Comparison of ENCODE assay signal across 30 mouse cellular contexts in the genomic region with DNA sequence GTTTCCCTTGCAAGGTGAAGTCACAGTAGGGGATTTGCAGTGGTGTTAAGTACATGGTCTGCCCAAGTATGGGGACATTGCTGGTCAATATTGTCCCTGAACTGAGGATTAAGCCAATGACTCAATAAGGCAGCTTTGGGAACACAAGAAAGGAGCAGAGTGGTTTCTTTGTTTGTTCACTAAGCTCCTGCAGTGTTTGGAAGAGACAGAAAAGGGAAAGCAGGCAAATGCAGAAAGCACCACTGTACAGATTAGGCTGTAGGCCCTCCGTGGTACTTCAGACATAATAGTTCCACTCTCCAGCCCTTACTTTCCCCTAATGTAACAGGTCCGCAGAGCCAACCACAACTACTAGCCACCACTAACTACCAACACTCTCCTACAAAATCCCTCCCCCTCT.
DNase-seq lines count a peak whose midpoint lies in the region; ATAC-seq and TF ChIP-seq lines count a peak whose summit lies in the region.
"Had no signal": no experiment of that assay in that cellular context is flagged by ENCODE, and none has a peak within 500 bp of the region (broad histone marks: within the 10 kb centered on the region; RNA-seq: fewer than 3 reads in every experiment).

No protein-coding gene starts in this region.

- H3K4me3 ChIP-seq in forebrain, embryonic 14.5 days (ENCODE audit: low read depth, low read length) = no peak overlapping the region
- H3K4me3 ChIP-seq in forebrain, embryonic 15.5 days = no peak overlapping the region
- H3K4me3 ChIP-seq in midbrain, embryonic 10.5 days = no peak overlapping the region
- no peak overlapping the region for H3K4me3 ChIP-seq in midbrain, postnatal 0 days (ENCODE audit: low read depth, low read length)
- no peak overlapping the region for H3K4me3 ChIP-seq in midbrain, embryonic 16.5 days (ENCODE audit: low read depth, low read length)
- H3K4me3 ChIP-seq in thymus, adult 2 months (ENCODE audit: control insufficient read depth, insufficient read depth, low read length) = no peak overlapping the region
- H3K4me3 ChIP-seq: heart, adult 2 months; heart, embryonic 13.5 days; hindbrain, embryonic 10.5 days; kidney, embryonic 15.5 days; layer of hippocampus, adult 2 months; limb, embryonic 10.5 days; limb, embryonic 15.5 days; liver, embryonic 13.5 days; megakaryocyte, embryonic 14.5 days; neural tube, embryonic 15.5 days had no signal

- TF ChIP-seq POLR2A in thymus, adult 2 months (IDR thresholded peaks at IDR 0.05; ENCODE audit: control insufficient read depth, extremely low read depth, insufficient read depth, low read length, poor library complexity) = no peak

- H3K27ac ChIP-seq in forebrain, embryonic 14.5 days (ENCODE audit: low read depth, low read length) = no peak overlapping the region
- H3K27ac ChIP-seq in forebrain, embryonic 15.5 days (replicated peaks) = no peak overlapping the region
- peak overlapping the region; percentile 61 for H3K27ac ChIP-seq in midbrain, embryonic 10.5 days (replicated peaks)
- no peak overlapping the region for H3K27ac ChIP-seq in midbrain, postnatal 0 days (ENCODE audit: low read depth, low read length)
- H3K27ac ChIP-seq in midbrain, embryonic 16.5 days (ENCODE audit: low read length) = no peak overlapping the region
- H3K27ac ChIP-seq in thymus, adult 2 months (ENCODE audit: control insufficient read depth, insufficient read depth, low read length) = no peak overlapping the region
- H3K27ac ChIP-seq: heart, adult 2 months; hindbrain, embryonic 10.5 days; kidney, embryonic 15.5 days; layer of hippocampus, adult 2 months; limb, embryonic 10.5 days; limb, embryonic 15.5 days; liver, embryonic 13.5 days; neural tube, embryonic 15.5 days had no signal

- H3K27me3 ChIP-seq in forebrain, embryonic 14.5 days (replicated peaks; ENCODE audit: control insufficient read depth, insufficient read depth, low read length) = 0 out of 2 replicates have a peak, but pooled peaks cover 4% of the 10 kb centered on the region
- no peaks in the 10 kb centered on the region; the same call in 1 of the 2 replicates for H3K27me3 ChIP-seq in forebrain, embryonic 15.5 days
- H3K27me3 ChIP-seq in midbrain, embryonic 10.5 days (ENCODE audit: low read depth, poor library complexity, severe bottlenecking) = peaks cover 36% of the 10 kb centered on the region
- H3K27me3 ChIP-seq in midbrain, postnatal 0 days (ENCODE audit: insufficient read depth, low read length) = no peaks in the 10 kb centered on the region
- no peaks in the 10 kb centered on the region for H3K27me3 ChIP-seq in midbrain, embryonic 16.5 days (ENCODE audit: control insufficient read depth, insufficient read depth, low read depth, low read length)
- no peaks in the 10 kb centered on the region for H3K27me3 ChIP-seq in thymus, adult 2 months (ENCODE audit: control insufficient read depth, insufficient read depth, low read length)
- H3K27me3 ChIP-seq: heart, embryonic 13.5 days; kidney, embryonic 15.5 days; limb, embryonic 15.5 days; liver, embryonic 13.5 days; megakaryocyte, embryonic 14.5 days; neural tube, embryonic 15.5 days; Patski had no signal

- DNase-seq in forebrain, embryonic 14.5 days (ENCODE audit: low spot score) = no peak
- DNase-seq in midbrain, embryonic 10.5 days (ENCODE audit: low spot score) = peak; percentile 16
- no peak for DNase-seq in midbrain, postnatal 0 days (ENCODE audit: low spot score)
- DNase-seq in thymus, adult 2 months = no peak
- no peak for DNase-seq in spleen, adult 12 weeks (ENCODE audit: low spot score)
- no peak for DNase-seq in urinary bladder, postnatal 4 days (ENCODE audit: low spot score in 2 of 2)
- DNase-seq: adrenal gland, postnatal 10 days; cerebellum, adult 11 months; cerebellum, adult 9-10 months; heart, adult 2 months; heart, postnatal 10 days; kidney, postnatal 36 days; liver, embryonic 13.5 days; lung, adult 18-20 months; lung, postnatal 4 days; right cerebral cortex, postnatal 14 days; thymus, postnatal 14 days had no signal

- H3K4me1 ChIP-seq in forebrain, embryonic 14.5 days (ENCODE audit: control insufficient read depth, insufficient read depth, low read length) = peaks cover 13% of the 10 kb centered on the region
- peaks cover 19% of the 10 kb centered on the region for H3K4me1 ChIP-seq in forebrain, embryonic 15.5 days
- peaks cover 31% of the 10 kb centered on the region for H3K4me1 ChIP-seq in midbrain, embryonic 10.5 days
- H3K4me1 ChIP-seq in midbrain, postnatal 0 days (ENCODE audit: insufficient read depth, low read length) = peaks cover 6% of the 10 kb centered on the region
- peaks cover 24% of the 10 kb centered on the region for H3K4me1 ChIP-seq in midbrain, embryonic 16.5 days (ENCODE audit: control insufficient read depth, insufficient read depth, low read length)
- no peaks in the 10 kb centered on the region for H3K4me1 ChIP-seq in thymus, adult 2 months (replicated peaks; ENCODE audit: control insufficient read depth, insufficient read depth, low read length)

- ATAC-seq in forebrain, embryonic 14.5 days = peak; percentile 29; the same call in 1 of the 2 replicates
- no peak for ATAC-seq in forebrain, embryonic 15.5 days (replicated peaks)
- ATAC-seq in midbrain, postnatal 0 days (ENCODE audit: low FRiP score) = no peak
- peak; percentile 43; the same call in 1 of the 2 replicates for ATAC-seq in midbrain, embryonic 16.5 days
- ATAC-seq: intestine, postnatal 0 days; lung, postnatal 0 days; Patski had no signal

- no peaks in the 10 kb centered on the region for H3K9me3 ChIP-seq in forebrain, embryonic 14.5 days (replicated peaks; ENCODE audit: control insufficient read depth, low read length)
- no peaks in the 10 kb centered on the region for H3K9me3 ChIP-seq in forebrain, embryonic 15.5 days
- no peaks in the 10 kb centered on the region for H3K9me3 ChIP-seq in midbrain, embryonic 10.5 days (replicated peaks)
- no peaks in the 10 kb centered on the region for H3K9me3 ChIP-seq in midbrain, postnatal 0 days (ENCODE audit: low read length)
- no peaks in the 10 kb centered on the region for H3K9me3 ChIP-seq in midbrain, embryonic 16.5 days (replicated peaks; ENCODE audit: control insufficient read depth, low read length, poor library complexity, severe bottlenecking)
- H3K9me3 ChIP-seq: heart, embryonic 13.5 days; hindbrain, embryonic 10.5 days; kidney, embryonic 15.5 days; limb, embryonic 10.5 days; limb, embryonic 15.5 days; liver, embryonic 13.5 days; megakaryocyte, embryonic 14.5 days; neural tube, embryonic 15.5 days had no signal

- 18% methylated on average over 2 of the region's 2 CpGs for WGBS in forebrain, embryonic 14.5 days
- WGBS in forebrain, embryonic 15.5 days = 15% methylated on average over 2 of the region's 2 CpGs
- WGBS in midbrain, embryonic 10.5 days = 39% methylated on average over 2 of the region's 2 CpGs
- WGBS in midbrain, postnatal 0 days = 31% methylated on average over 2 of the region's 2 CpGs
- WGBS in midbrain, embryonic 16.5 days = 20% methylated on average over 2 of the region's 2 CpGs
- 93% methylated on average over 2 of the region's 2 CpGs for WGBS in thymus, adult 2 months

- no peak overlapping the region for H3K9ac ChIP-seq in forebrain, embryonic 14.5 days (ENCODE audit: low read length)
- no peak overlapping the region for H3K9ac ChIP-seq in forebrain, embryonic 15.5 days (replicated peaks)
- no peak overlapping the region for H3K9ac ChIP-seq in midbrain, postnatal 0 days (replicated peaks; ENCODE audit: low read length, poor library complexity, severe bottlenecking)
- H3K9ac ChIP-seq in midbrain, embryonic 16.5 days (ENCODE audit: low read depth, low read length) = no peak overlapping the region
- H3K9ac ChIP-seq: heart, embryonic 13.5 days; kidney, embryonic 15.5 days; limb, embryonic 15.5 days; liver, embryonic 13.5 days; neural tube, embryonic 15.5 days had no signal

- TF ChIP-seq CTCF in midbrain, postnatal 0 days (IDR thresholded peaks at IDR 0.05) = no peak
- TF ChIP-seq CTCF in thymus, adult 2 months (IDR thresholded peaks at IDR 0.05; ENCODE audit: borderline replicate concordance, control insufficient read depth, extremely low read depth, insufficient read depth, low read length, poor library complexity) = no peak

- H3K4me2 ChIP-seq in forebrain, embryonic 14.5 days (ENCODE audit: low read length) = no peak overlapping the region
- H3K4me2 ChIP-seq in forebrain, embryonic 15.5 days (replicated peaks) = no peak overlapping the region
- no peak overlapping the region for H3K4me2 ChIP-seq in midbrain, postnatal 0 days (ENCODE audit: low read depth, low read length, poor library complexity, severe bottlenecking)
- no peak overlapping the region for H3K4me2 ChIP-seq in midbrain, embryonic 16.5 days (ENCODE audit: low read length)
- H3K4me2 ChIP-seq: heart, embryonic 13.5 days; kidney, embryonic 15.5 days; limb, embryonic 15.5 days; liver, embryonic 13.5 days; neural tube, embryonic 15.5 days had no signal

- H3K36me3 ChIP-seq in forebrain, embryonic 14.5 days (ENCODE audit: control insufficient read depth, insufficient read depth, low read length) = no peaks in the 10 kb centered on the region
- H3K36me3 ChIP-seq in forebrain, embryonic 15.5 days = no peaks in the 10 kb centered on the region
- H3K36me3 ChIP-seq in midbrain, embryonic 10.5 days = no peaks in the 10 kb centered on the region
- H3K36me3 ChIP-seq in midbrain, postnatal 0 days (ENCODE audit: insufficient read depth, low read length) = no peaks in the 10 kb centered on the region
- no peaks in the 10 kb centered on the region for H3K36me3 ChIP-seq in midbrain, embryonic 16.5 days (ENCODE audit: control insufficient read depth, insufficient read depth, low read length)
- H3K36me3 ChIP-seq in thymus, adult 2 months (ENCODE audit: control insufficient read depth, insufficient read depth, low read length) = no peaks in the 10 kb centered on the region
- H3K36me3 ChIP-seq: heart, embryonic 13.5 days; hindbrain, embryonic 10.5 days; kidney, embryonic 15.5 days; limb, embryonic 10.5 days; limb, embryonic 15.5 days; liver, embryonic 13.5 days; neural tube, embryonic 15.5 days had no signal

Comparison
In these comparisons a context has a peak if more than half of its experiments do, and no peak if none do; other contexts are left out.
1. ATAC-seq: peak in forebrain, embryonic 14.5 days (single experiment) and midbrain, embryonic 16.5 days (single experiment); none in forebrain, embryonic 15.5 days (single experiment) and midbrain, postnatal 0 days (single experiment).